Mouse (Mus musculus): Measurements from ENCODE around the gene Grm1. TPM values are rescaled to one million over a fixed set of nuclear protein-coding genes. Genes with fewer than 3 reads are reported as not detected.

Grm1 gene
- 0.61 TPM in 1 of 2 replicates, not detected in the other for polyA plus RNA-seq (2012; ENCODE audit: insufficient read depth, low replicate concordance)

DNA sequence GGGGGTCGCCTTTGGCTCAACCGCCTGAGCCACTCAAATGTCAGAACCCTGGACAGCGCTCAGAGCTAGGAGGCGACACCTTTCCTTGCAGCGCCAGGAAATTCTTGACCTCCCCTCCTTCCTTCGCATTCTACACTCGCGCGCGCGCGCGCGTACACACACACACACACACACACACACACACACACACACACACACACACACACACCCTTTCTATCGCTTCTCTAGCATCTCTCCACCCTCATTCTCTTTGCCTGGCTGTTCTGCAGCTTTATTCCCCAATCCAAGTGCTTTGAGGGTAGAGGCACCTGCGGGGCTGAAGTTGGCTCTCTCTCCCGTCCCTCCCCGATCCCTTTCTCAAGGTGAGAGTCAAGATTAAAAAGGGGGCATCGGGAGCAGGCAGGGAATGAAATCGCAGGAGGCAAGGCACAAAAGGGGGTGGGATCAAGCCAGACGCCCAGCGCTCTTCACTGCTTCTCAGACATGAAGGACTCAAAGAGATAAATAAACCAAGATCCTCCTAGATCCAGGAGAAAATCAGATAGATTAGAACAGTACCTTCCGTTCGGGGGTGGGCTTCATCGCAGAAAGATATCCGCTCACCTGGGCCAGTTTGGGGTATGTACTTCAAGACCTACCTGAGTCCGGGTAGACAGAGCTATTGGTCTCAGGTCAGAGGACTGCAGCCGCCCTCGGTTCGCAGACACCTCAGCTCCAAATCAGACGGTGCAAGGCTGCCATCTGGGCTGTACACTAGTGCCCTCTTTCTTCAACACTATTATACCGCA, at the start of gene Grm1:
Gene Grm1 (minus strand): TSS at position 746 of the 788 bp plus-strand sequence.
- Histone ChIP-seq H3K4me3 (replicated peaks) (no peak within 1 kb of the TSS), H3K4me1 (peaks cover 2% of the 10 kb centered on the region; the same call in 1 of the 2 replicates), H3K36me3 (replicated peaks; ENCODE audit: low read length) (no peaks in the 10 kb centered on the region), H3K9me3 (peaks cover 18% of the 10 kb centered on the region), H3K27me3 (replicated peaks) (peaks cover 31% of the 10 kb centered on the region)
- no peak for TF ChIP-seq GATA1 (IDR thresholded peaks at IDR 0.05; ENCODE audit: borderline replicate concordance, low read length)
- TF ChIP-seq FLI1 (IDR thresholded peaks at IDR 0.05; ENCODE audit: low read length) = no peak

DNA sequence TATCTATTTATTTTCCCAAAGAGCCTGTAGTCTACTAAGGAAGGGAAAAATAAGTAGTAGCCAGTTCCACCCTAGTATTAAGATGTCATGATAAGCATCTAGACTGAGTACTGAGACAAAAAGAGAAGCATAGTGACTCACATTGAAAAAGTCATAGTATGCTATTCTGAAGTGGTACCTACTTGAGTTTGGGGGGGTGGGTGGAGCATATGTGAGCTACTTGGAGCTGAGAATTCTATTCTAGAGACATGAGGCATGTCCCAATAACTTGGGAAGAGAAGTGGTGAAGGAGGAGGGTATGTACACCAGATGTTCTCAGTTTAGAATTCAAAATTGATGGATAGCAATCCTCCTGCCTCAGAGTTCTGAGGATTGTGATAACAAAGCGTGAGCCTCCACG, 39.6 kb upstream of the Grm1 start:
- Histone ChIP-seq H3K4me1 (no peaks in the 10 kb centered on the region), H3K27me3 (replicated peaks) (no peaks in the 10 kb centered on the region), H3K9me3 (peaks cover 5% of the 10 kb centered on the region), H3K36me3 (replicated peaks; ENCODE audit: low read length) (no peaks in the 10 kb centered on the region), H3K4me3 (replicated peaks) (no peak overlapping the region)
- TF ChIP-seq FLI1 (IDR thresholded peaks at IDR 0.05; ENCODE audit: low read length) = no peak
- TF ChIP-seq GATA1 (IDR thresholded peaks at IDR 0.05; ENCODE audit: borderline replicate concordance, low read length) = no peak

DNA sequence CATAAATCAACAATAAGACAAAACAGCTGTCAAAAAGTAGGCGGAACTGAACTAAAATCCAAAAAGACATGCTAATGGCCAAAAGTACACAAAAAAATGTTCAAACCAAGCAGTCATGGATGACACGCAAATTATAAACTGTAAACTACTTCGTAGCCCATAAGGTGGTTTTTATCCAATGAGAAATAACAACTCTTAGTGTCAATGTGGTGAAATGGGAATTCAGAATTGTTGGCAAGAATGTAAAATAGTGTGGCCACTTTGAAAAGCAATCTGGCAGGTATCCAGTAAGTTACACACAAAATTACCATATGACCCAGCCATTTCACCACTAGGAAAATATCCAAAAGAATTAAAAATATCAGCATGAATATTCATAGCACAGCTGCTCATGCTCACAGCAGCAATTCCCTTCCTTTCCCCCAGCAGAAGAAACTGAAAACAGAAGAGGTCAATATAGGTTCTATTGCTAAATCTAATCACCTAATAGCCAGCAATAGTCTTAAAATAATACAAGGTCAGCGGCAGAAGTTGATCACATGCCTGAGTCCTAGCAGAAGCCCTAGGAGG, 16.4 kb upstream of the Grm1 start:
- TF ChIP-seq GATA1 (IDR thresholded peaks at IDR 0.05; ENCODE audit: borderline replicate concordance, low read length) (no peak), FLI1 (IDR thresholded peaks at IDR 0.05; ENCODE audit: low read length) (no peak)
- Histone ChIP-seq H3K4me1 (no peaks in the 10 kb centered on the region), H3K27me3 (replicated peaks) (no peaks in the 10 kb centered on the region), H3K36me3 (replicated peaks; ENCODE audit: low read length) (no peaks in the 10 kb centered on the region), H3K9me3 (no peaks in the 10 kb centered on the region), H3K4me3 (replicated peaks) (no peak overlapping the region)

DNA sequence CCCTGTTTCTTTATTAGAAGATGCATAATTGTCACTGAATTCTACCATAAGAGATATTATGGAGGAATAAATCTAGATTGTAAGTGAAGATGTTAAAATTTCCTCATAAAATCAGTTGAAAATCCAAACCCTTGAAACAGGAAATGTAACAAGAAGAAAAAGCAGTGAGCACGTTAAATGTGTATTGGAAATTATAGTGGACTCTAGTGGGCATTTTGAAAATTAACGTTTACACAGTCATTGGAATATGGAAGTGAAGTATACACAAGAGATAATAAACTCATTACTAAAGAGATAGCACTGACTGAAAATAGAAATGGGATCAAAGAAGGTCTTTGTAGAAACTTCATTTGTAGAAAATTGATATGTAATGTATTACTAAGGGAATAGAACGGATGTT, 4.2 kb upstream of the Grm1 start:
- H3K9me3 ChIP-seq = 0 out of 2 replicates have a peak, but pooled peaks cover 1% of the 10 kb centered on the region
- TF ChIP-seq FLI1 (IDR thresholded peaks at IDR 0.05; ENCODE audit: low read length) (no peak), GATA1 (IDR thresholded peaks at IDR 0.05; ENCODE audit: borderline replicate concordance, low read length) (no peak)

DNA sequence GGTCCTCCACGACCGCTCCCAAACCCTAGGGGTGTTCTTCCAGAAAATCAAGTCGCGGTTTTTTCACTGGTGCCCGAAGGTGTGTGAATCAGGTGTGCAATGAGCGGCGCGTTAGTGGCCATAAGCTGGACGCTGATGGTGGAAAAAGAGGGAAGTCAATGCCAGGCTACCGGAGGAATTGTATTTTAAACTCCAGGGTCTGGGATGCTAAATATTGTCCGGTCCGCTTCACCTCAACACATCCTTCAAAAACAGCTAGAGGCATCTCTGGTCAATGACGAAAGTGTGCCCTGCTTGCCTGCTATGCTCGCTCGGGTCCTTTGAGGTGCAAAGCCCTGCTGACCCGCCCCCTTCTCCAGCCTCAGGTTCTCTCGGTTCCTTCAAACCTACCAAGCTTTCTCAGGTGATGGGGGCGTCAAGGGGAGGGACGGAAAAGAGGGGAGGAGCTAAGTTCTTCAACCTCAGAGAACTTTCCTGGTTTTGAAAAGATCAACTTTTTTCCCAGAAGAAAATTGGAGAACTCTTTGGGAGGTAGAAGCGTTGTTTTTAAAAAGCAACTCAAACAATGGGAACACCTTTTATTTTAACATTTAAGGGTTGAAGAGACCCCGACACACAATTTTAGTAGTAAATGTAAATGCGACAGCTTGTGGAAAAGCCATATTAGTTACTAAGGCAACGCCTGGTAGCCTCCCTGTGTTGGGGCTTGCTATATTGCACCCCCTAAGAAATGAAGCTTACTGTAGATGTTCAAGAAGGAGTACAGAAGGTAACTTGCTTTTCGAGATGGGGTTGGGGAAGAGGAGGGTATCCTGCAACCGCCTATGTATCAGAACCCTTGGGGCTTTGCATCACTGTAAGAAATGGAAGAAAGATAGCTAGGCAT, 1.2 kb downstream of the Grm1 start:
- peaks cover 31% of the 10 kb centered on the region for H3K27me3 ChIP-seq (replicated peaks)
- TF ChIP-seq GATA1 (IDR thresholded peaks at IDR 0.05; ENCODE audit: borderline replicate concordance, low read length) = no peak
- no peak for TF ChIP-seq FLI1 (IDR thresholded peaks at IDR 0.05; ENCODE audit: low read length)

More for the DNA sequence above, 4.2 kb upstream of the Grm1 start:
- Histone ChIP-seq H3K4me3 (replicated peaks) (no peak overlapping the region), H3K4me1 (no peaks in the 10 kb centered on the region), H3K27me3 (replicated peaks) (peaks cover 11% of the 10 kb centered on the region), H3K36me3 (replicated peaks; ENCODE audit: low read length) (no peaks in the 10 kb centered on the region)

DNA sequence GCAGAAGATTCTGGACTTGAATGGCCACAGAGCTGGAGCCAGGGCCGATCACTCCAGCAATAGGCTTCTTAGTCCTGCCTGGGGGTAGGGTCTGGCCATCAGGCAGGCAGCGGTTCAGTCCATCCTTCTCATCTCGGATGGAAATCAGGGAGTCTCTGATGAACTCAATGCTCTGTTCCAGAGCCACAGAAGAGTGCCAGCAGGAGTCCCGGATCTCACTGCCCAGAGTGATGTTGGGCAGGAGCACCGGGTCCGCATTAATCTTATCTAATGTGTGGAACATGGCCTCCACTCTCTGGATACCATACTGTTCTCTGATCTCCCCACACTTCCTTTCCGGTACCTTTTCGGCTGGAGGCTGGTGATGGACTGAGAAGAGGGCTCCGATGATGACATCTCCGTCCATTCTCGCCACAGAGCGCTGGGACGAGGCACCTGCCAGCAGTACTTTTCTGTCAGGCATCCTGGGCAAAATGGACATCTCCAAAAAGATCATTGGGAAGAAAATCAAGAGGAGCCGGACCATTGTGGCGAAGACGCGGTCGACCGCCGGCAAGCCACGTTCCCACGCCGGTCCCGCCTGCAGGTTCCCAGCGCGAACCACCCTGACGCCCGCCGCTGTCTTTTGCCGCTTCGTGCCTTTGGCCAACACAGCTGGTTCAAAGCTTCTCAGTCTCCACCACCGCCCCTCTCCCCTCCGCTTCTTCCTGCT, 2.0 kb downstream of the Grm1 start:
- H3K4me1 ChIP-seq = peaks cover 2% of the 10 kb centered on the region; the same call in 1 of the 2 replicates
- H3K27me3 ChIP-seq (replicated peaks) = peaks cover 31% of the 10 kb centered on the region
- TF ChIP-seq FLI1 (IDR thresholded peaks at IDR 0.05; ENCODE audit: low read length) (no peak), GATA1 (IDR thresholded peaks at IDR 0.05; ENCODE audit: borderline replicate concordance, low read length) (no peak)
- H3K9me3 ChIP-seq = peaks cover 18% of the 10 kb centered on the region
- H3K36me3 ChIP-seq (replicated peaks; ENCODE audit: low read length) = no peaks in the 10 kb centered on the region
- no peak overlapping the region for H3K4me3 ChIP-seq (replicated peaks)

More for the DNA sequence above, 1.2 kb downstream of the Grm1 start:
- Histone ChIP-seq H3K4me3 (replicated peaks) (no peak overlapping the region), H3K9me3 (peaks cover 18% of the 10 kb centered on the region), H3K36me3 (replicated peaks; ENCODE audit: low read length) (no peaks in the 10 kb centered on the region), H3K4me1 (peaks cover 2% of the 10 kb centered on the region; the same call in 1 of the 2 replicates)

DNA sequence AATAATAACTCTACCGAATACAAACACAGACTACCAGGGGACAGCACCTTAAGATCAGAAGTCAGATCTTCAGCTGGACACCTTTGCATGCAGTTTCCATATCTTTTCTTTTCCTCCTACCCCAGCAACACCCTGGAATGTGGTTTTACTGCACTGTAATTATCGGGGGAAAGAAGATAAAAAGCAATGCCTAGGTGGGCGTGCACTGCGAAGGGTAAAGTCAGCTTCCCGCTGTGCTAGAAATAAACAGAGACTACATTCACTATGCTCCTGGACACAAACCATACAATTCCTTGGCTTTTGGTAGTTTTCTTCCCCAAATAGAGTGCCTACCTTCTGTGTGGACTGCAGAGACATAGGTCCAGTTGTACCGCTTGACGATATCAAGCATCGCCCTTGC, 2.6 kb downstream of the Grm1 start:
- H3K4me3 ChIP-seq (replicated peaks) = no peak overlapping the region
- H3K9me3 ChIP-seq = peaks cover 18% of the 10 kb centered on the region
- peaks cover 31% of the 10 kb centered on the region for H3K27me3 ChIP-seq (replicated peaks)
- peaks cover 2% of the 10 kb centered on the region; the same call in 1 of the 2 replicates for H3K4me1 ChIP-seq
- H3K36me3 ChIP-seq (replicated peaks; ENCODE audit: low read length) = no peaks in the 10 kb centered on the region
- TF ChIP-seq GATA1 (IDR thresholded peaks at IDR 0.05; ENCODE audit: borderline replicate concordance, low read length) (no peak), FLI1 (IDR thresholded peaks at IDR 0.05; ENCODE audit: low read length) (no peak)

DNA sequence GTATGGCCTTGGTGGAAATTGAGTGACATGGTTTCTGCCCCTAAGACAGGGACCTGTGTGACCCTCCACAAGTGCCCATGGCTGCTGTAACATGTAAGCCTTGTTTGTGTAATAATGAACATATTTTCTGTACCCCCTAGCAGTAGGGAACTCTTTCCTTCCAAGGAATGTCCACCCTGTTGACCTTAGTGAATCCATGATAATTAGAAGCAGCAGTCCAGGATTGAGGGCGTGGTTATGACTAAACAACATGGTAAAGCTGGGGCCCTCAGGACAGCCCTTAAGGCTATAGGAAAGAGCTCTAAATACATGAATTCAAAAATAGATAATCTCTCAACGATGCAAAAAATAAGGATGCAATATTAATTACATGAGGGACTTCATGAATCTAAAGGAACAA, 17.0 kb downstream of the Grm1 start:
- Histone ChIP-seq H3K36me3 (replicated peaks; ENCODE audit: low read length) (no peaks in the 10 kb centered on the region), H3K9me3 (no peaks in the 10 kb centered on the region), H3K4me1 (no peaks in the 10 kb centered on the region), H3K4me3 (replicated peaks) (no peak overlapping the region), H3K27me3 (replicated peaks) (no peaks in the 10 kb centered on the region)
- TF ChIP-seq FLI1 (IDR thresholded peaks at IDR 0.05; ENCODE audit: low read length) (no peak), GATA1 (IDR thresholded peaks at IDR 0.05; ENCODE audit: borderline replicate concordance, low read length) (no peak)
